Mouse (Mus musculus) kidney, embryonic 15.5 days (tissue): Measurements from ENCODE around the gene Hdhd3. TPM values are rescaled to one million over a fixed set of nuclear protein-coding genes. Genes with fewer than 3 reads are reported as not detected.

Source experiments
- ATAC-seq: fragments of 200-750 bp; cut with Nextera tagmentation; replicated peaks from 2 replicates; pipeline ENCODE4 v1.8.0; 2017; ENCODE audit warnings: moderate TSS enrichment; ENCODE audit not compliant: low FRiP score
- H3K27ac ChIP-seq: fragments of 300-500 bp; sonication (generic); 2 replicates; pipeline ENCODE4 v1.5.1; 2015; ENCODE audit warnings: mild to moderate bottlenecking, inconsistent platforms
- H3K27me3 ChIP-seq: fragments of 300-500 bp; sonication (generic); 2 replicates; pipeline ENCODE4 v1.6.1; 2015; ENCODE audit warnings: inconsistent platforms
- H3K36me3 ChIP-seq: fragments of 300-500 bp; sonication (generic); 2 replicates; pipeline ENCODE4 v1.6.1; 2015; ENCODE audit warnings: inconsistent platforms
- H3K4me1 ChIP-seq: fragments of 300-500 bp; sonication (generic); 2 replicates; pipeline ENCODE4 v1.6.1; 2015; ENCODE audit warnings: inconsistent platforms
- H3K4me2 ChIP-seq: fragments of 300-500 bp; sonication (generic); 2 replicates; pipeline ENCODE4 v1.6.1; 2015; ENCODE audit warnings: moderate library complexity, mild to moderate bottlenecking, inconsistent platforms
- H3K4me3 ChIP-seq: fragments of 300-500 bp; sonication (generic); replicated peaks from 2 replicates; pipeline ENCODE4 v1.5.1; 2015; ENCODE audit warnings: mild to moderate bottlenecking, inconsistent platforms
- H3K9ac ChIP-seq: fragments of 300-500 bp; sonication (generic); 2 replicates; pipeline ENCODE4 v1.6.1; 2015; ENCODE audit warnings: mild to moderate bottlenecking, inconsistent platforms
- H3K9me3 ChIP-seq: fragments of 300-500 bp; sonication (generic); replicated peaks from 2 replicates; pipeline ENCODE4 v1.6.1; 2016; ENCODE audit warnings: inconsistent platforms
- WGBS: fragments of 180-500 bp; shearing (Covaris S2); methylation state at CpG from one replicate; pipeline ENCODE4 v1.1.7; 2015; ENCODE audit warnings: mixed read lengths; 5-methylcytosine and 5-hydroxymethylcytosine counted together
- polyA plus RNA-seq: library from polyadenylated mRNA; unstranded; fragments of >200 nt; fragmentation: Nextera tagmentation; extraction: Ambion mirVana; gene quantifications from 2 replicates; pipeline ENCODE4 v1.2.1, GENCODE M21; 2015

Hdhd3 gene
- 14.7 and 15.2 TPM in 2 replicates for polyA plus RNA-seq

- Histone ChIP-seq H3K4me2 (peak within 1 kb of the TSS; percentile 71), H3K27ac (peak within 1 kb of the TSS; percentile 78), H3K36me3 (peaks cover 33% of the 10 kb centered on the region), H3K27me3 (no peaks in the 10 kb centered on the region), H3K4me3 (peak within 1 kb of the TSS; percentile 56), H3K4me1 (peaks cover 20% of the 10 kb centered on the region), H3K9ac (peak within 1 kb of the TSS; percentile 57), H3K9me3 (no peaks in the 10 kb centered on the region)
- WGBS, result 81% methylated on average over 3 of the region's 3 CpGs
- ATAC-seq, result no peak
Observed at GRCm38 (mm10) chr4:62503374-62503970, at the start of gene Hdhd3. Gene Hdhd3, minus strand, starts transcription at chr4:62503467.

- Histone ChIP-seq H3K9me3 (no peaks in the 10 kb centered on the region), H3K4me1 (no peaks in the 10 kb centered on the region), H3K9ac (no peak overlapping the region), H3K27ac (no peak overlapping the region), H3K4me3 (no peak overlapping the region), H3K36me3 (no peaks in the 10 kb centered on the region), H3K4me2 (no peak overlapping the region), H3K27me3 (no peaks in the 10 kb centered on the region)
- 80% methylated on average over 7 of the region's 7 CpGs for WGBS
- no peak for ATAC-seq
Observed at GRCm38 (mm10) chr4:62551966-62552365, 48.7 kb upstream of the Hdhd3 start.

DNA sequence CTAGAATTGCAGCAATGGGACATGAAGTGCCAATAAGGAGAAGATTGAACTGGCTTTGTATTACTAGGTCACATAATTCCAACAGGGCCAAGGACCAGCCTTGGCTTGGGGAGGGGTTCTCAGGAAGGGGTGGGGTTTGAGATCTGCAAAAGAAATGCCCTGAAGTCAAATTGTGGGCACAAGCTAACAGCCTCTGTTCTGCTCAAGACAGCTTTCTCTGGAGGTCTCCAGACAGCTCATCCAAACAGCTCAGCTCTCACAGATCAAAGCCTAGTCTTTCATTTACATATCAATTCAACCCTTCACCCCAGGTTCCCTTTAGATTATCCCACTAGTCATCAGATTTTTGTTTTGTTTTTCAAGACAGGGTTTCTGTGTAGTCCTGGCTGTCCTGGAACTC, 41.5 kb upstream of the Hdhd3 start:
- Histone ChIP-seq H3K27me3 (no peaks in the 10 kb centered on the region), H3K36me3 (no peaks in the 10 kb centered on the region), H3K9ac (no peak overlapping the region), H3K27ac (no peak overlapping the region), H3K4me3 (no peak overlapping the region), H3K9me3 (no peaks in the 10 kb centered on the region), H3K4me2 (no peak overlapping the region), H3K4me1 (no peaks in the 10 kb centered on the region)
- no peak for ATAC-seq

DNA sequence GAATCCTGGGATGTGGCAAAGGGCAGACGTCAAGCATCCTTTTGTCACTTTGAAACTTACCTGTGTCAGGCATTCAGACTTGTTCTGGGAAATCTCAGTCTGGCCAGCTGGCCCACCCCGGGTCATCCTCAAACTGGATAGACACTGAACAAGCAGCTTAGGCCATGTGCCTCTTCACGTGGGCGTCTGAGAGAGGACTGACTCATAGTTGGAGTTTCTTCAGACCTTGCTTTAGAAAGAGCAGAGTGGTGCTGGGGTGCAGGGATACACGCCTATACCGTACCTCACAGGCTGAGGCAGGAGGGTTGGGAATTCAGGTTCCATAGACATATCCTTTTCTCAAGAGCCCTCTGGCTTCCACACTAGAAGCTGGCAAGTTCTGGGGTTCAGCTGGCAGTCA, 40.5 kb upstream of the Hdhd3 start:
- no peak overlapping the region for H3K4me2 ChIP-seq
- H3K9me3 ChIP-seq, result no peaks in the 10 kb centered on the region
- no peak overlapping the region for H3K9ac ChIP-seq
- H3K4me3 ChIP-seq, result no peak overlapping the region
- no peak overlapping the region for H3K27ac ChIP-seq
- WGBS, result 87% methylated on average over 6 of the region's 6 CpGs
- no peak for ATAC-seq
- H3K36me3 ChIP-seq, result no peaks in the 10 kb centered on the region
- no peaks in the 10 kb centered on the region for H3K4me1 ChIP-seq
- no peaks in the 10 kb centered on the region for H3K27me3 ChIP-seq

GRCm38 (mm10) chr4:62541802-62542201, 38.5 kb upstream of the Hdhd3 start:
- H3K4me3 ChIP-seq, result no peak overlapping the region
- H3K27me3 ChIP-seq, result no peaks in the 10 kb centered on the region
- H3K27ac ChIP-seq, result no peak overlapping the region
- H3K9ac ChIP-seq, result no peak overlapping the region
- no peaks in the 10 kb centered on the region for H3K9me3 ChIP-seq
- H3K4me2 ChIP-seq, result no peak overlapping the region
- H3K4me1 ChIP-seq, result no peaks in the 10 kb centered on the region
- WGBS, result 67% methylated on average over 3 of the region's 3 CpGs
- no peaks in the 10 kb centered on the region for H3K36me3 ChIP-seq
- ATAC-seq, result no peak

GRCm38 (mm10) chr4:62533729-62534128, 30.5 kb upstream of the Hdhd3 start:
- H3K9ac ChIP-seq, result no peak overlapping the region
- no peak overlapping the region for H3K4me3 ChIP-seq
- H3K27ac ChIP-seq, result no peak overlapping the region
- 87% methylated on average over 6 of the region's 6 CpGs for WGBS
- no peaks in the 10 kb centered on the region for H3K9me3 ChIP-seq
- H3K4me2 ChIP-seq, result no peak overlapping the region
- ATAC-seq, result no peak
- no peaks in the 10 kb centered on the region for H3K27me3 ChIP-seq
- no peaks in the 10 kb centered on the region for H3K36me3 ChIP-seq
- H3K4me1 ChIP-seq, result no peaks in the 10 kb centered on the region

DNA sequence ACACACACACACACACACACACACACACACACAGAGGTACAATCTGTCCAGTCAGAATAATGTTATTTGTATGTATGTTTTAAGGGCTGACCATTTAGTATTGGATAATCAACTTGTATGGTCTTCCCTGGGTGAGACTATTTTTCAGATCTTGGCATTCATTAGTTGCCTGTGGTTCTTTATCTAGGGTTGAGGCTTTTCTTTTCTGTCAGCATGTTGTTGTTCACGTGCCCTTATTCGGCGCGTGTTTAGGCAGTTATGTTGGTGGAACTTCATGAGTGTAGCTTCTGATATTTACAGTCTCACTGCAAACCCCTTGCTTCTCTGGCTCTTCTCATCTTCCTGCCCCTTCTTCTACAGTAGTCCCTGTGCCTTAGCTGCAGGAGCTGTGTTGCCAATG, 24.4 kb upstream of the Hdhd3 start:
- no peaks in the 10 kb centered on the region for H3K27me3 ChIP-seq
- H3K9me3 ChIP-seq, result no peaks in the 10 kb centered on the region
- no peak overlapping the region for H3K4me3 ChIP-seq
- no peak overlapping the region for H3K27ac ChIP-seq
- peaks cover 13% of the 10 kb centered on the region for H3K4me1 ChIP-seq
- H3K4me2 ChIP-seq, result no peak overlapping the region
- 82% methylated on average over 4 of the region's 4 CpGs for WGBS
- peaks cover 11% of the 10 kb centered on the region for H3K36me3 ChIP-seq
- no peak overlapping the region for H3K9ac ChIP-seq
- no peak for ATAC-seq

GRCm38 (mm10) chr4:62526256-62526655, 23.0 kb upstream of the Hdhd3 start:
- 70% methylated on average over 2 of the region's 2 CpGs for WGBS
- Histone ChIP-seq H3K9me3 (no peaks in the 10 kb centered on the region), H3K27ac (no peak overlapping the region), H3K4me2 (no peak overlapping the region), H3K36me3 (peaks cover 20% of the 10 kb centered on the region), H3K27me3 (no peaks in the 10 kb centered on the region), H3K4me1 (peaks cover 13% of the 10 kb centered on the region), H3K9ac (no peak overlapping the region), H3K4me3 (no peak overlapping the region)
- no peak for ATAC-seq

DNA sequence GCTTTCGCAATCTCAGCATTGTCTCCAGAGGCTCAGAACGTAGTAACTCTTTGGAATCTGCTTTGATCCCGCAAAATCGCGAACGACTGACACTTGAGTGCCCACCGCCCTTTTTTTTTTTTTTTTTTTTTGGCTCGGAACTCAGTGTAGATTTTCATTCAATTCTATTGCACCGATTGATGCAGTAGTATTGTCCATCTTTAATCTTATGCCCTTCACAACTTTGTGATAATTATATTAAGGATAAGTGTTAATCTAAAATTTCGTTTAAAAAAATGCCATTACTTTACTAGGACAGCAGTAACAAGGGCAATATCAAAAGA, 22.2 kb upstream of the Hdhd3 start:
- H3K27ac ChIP-seq, result no peak overlapping the region
- peak overlapping the region; percentile 78 for H3K4me3 ChIP-seq
- ATAC-seq, result no peak
- H3K9me3 ChIP-seq, result no peaks in the 10 kb centered on the region
- peaks cover 15% of the 10 kb centered on the region for H3K4me1 ChIP-seq
- H3K4me2 ChIP-seq, result peak overlapping the region; percentile 88
- WGBS, result 3% methylated on average over 9 of the region's 10 CpGs
- no peaks in the 10 kb centered on the region for H3K27me3 ChIP-seq
- peaks cover 20% of the 10 kb centered on the region for H3K36me3 ChIP-seq
- peak overlapping the region; percentile 36; the same call in 1 of the 2 replicates for H3K9ac ChIP-seq

- under 1% methylated on average over 59 of the region's 59 CpGs for WGBS
- H3K9ac ChIP-seq, result peak within 1 kb of the TSS; percentile 70
- peak within 1 kb of the TSS; percentile 98 for H3K27ac ChIP-seq
- ATAC-seq, result peak; percentile 98
- H3K4me1 ChIP-seq, result peaks cover 19% of the 10 kb centered on the region
- peaks cover 20% of the 10 kb centered on the region for H3K36me3 ChIP-seq
- H3K9me3 ChIP-seq, result no peaks in the 10 kb centered on the region
- peak within 1 kb of the TSS; percentile 88 for H3K4me2 ChIP-seq
- peak within 1 kb of the TSS; percentile 78 for H3K4me3 ChIP-seq
- no peaks in the 10 kb centered on the region for H3K27me3 ChIP-seq
Observed at GRCm38 (mm10) chr4:62524651-62525488, 21.6 kb upstream of the Hdhd3 start, which contains the start of the genes Pole3 and 4933430I17Rik. Gene Pole3, minus strand, starts transcription at chr4:62525068. Gene 4933430I17Rik, plus strand, starts transcription at chr4:62525369.

DNA sequence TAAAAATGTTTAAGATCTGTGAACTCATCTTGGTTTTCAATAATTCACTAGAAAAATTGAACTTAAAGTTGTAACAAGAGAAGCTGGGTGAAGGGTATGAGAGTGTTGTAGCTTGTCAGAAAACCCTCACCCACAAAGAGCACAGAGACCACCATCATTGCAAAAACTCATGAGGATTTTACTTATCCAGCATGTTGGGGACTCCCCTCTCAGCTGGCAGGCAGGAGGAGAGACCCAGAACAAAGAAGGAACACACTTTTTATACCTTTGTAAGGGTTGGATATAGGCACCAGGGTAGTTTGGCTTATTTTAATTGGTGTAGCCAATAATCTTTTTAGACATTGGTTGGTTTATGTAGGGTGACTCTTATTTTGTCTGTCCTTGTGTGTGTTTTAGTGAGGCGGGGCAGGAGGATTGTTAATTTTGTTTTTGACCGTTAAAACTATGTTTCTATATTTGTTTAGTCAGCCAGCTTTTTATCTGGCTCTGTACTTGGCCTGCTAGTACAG, 17.7 kb upstream of the Hdhd3 start:
- peaks cover 20% of the 10 kb centered on the region for H3K36me3 ChIP-seq
- no peaks in the 10 kb centered on the region for H3K9me3 ChIP-seq
- H3K27me3 ChIP-seq, result no peaks in the 10 kb centered on the region
- H3K9ac ChIP-seq, result no peak overlapping the region
- no peak overlapping the region for H3K4me2 ChIP-seq
- no peak for ATAC-seq
- H3K4me1 ChIP-seq, result peaks cover 52% of the 10 kb centered on the region
- 89% methylated on average over 2 of the region's 2 CpGs for WGBS
- H3K4me3 ChIP-seq, result no peak overlapping the region
- peak overlapping the region; percentile 95 for H3K27ac ChIP-seq

DNA sequence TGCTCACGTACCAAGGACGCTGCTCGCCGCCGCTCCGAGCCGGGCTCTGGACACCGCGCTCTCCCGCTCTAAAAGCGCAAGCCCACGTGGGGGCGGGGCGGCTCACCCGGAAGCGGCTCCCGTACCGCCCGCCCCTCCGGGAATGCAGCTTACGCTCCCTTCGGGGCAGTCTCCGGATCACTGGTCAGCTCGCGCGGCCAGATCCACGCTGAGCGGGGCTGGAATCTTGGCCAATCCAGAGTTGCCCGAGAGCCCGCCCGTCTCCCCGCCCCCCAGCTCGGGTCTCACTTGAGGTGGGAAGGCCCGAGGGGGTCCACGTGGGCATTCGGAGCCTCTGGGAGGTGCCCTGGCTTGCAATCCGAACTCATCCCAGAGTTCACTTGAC, 16.6 kb upstream of the Hdhd3 start, which contains the start of gene Alad:
TSS of gene Alad (minus strand) at position 70 of the 385 bp plus-strand sequence.
- H3K4me2 ChIP-seq, result peak within 1 kb of the TSS; percentile 82
- H3K9ac ChIP-seq, result peak within 1 kb of the TSS; percentile 69
- H3K9me3 ChIP-seq, result no peaks in the 10 kb centered on the region
- H3K4me1 ChIP-seq, result peaks cover 63% of the 10 kb centered on the region
- peaks cover 20% of the 10 kb centered on the region for H3K36me3 ChIP-seq
- no peaks in the 10 kb centered on the region for H3K27me3 ChIP-seq
- peak; percentile 95 for ATAC-seq
- under 1% methylated on average over 37 of the region's 37 CpGs for WGBS
- H3K27ac ChIP-seq, result peak within 1 kb of the TSS; percentile 95
- H3K4me3 ChIP-seq, result peak within 1 kb of the TSS; percentile 85
